Mouse (Mus musculus): Measurements from ENCODE around the gene Zc3h12a. TPM values are rescaled to one million over a fixed set of nuclear protein-coding genes. Genes with fewer than 3 reads are reported as not detected.

Zc3h12a gene
- polyA plus RNA-seq, 1 experiment from 2014 or later: 0.46 TPM

GRCm38 (mm10) chr4:125099458-125099857, 28.2 kb downstream of the Zc3h12a start:
- Histone ChIP-seq H3K4me1 (no peaks in the 10 kb centered on the region), H3K4me3 (no peak overlapping the region), H3K9me3 (no peaks in the 10 kb centered on the region), H3K27ac (no peak overlapping the region), H3K4me2 (replicated peaks) (no peak overlapping the region), H3K36me3 (peaks cover 31% of the 10 kb centered on the region), H3K9ac (no peak overlapping the region), H3K27me3 (no peaks in the 10 kb centered on the region)
- WGBS: 10% methylated on average over 8 of the region's 8 CpGs
- ATAC-seq (ENCODE audit: low FRiP score, low read depth): no peak

GRCm38 (mm10) chr4:125097412-125097811, 30.2 kb downstream of the Zc3h12a start:
- H3K9ac ChIP-seq: no peak overlapping the region
- ATAC-seq (ENCODE audit: low FRiP score, low read depth): no peak
- no peaks in the 10 kb centered on the region for H3K27me3 ChIP-seq
- peaks cover 26% of the 10 kb centered on the region for H3K36me3 ChIP-seq
- H3K4me1 ChIP-seq: no peaks in the 10 kb centered on the region
- no peak overlapping the region for H3K4me3 ChIP-seq
- WGBS: 71% methylated on average over 4 of the region's 4 CpGs
- no peak overlapping the region for H3K4me2 ChIP-seq (replicated peaks)
- H3K27ac ChIP-seq: no peak overlapping the region
- no peaks in the 10 kb centered on the region for H3K9me3 ChIP-seq

GRCm38 (mm10) chr4:125096066-125096465, 31.6 kb downstream of the Zc3h12a start:
- Histone ChIP-seq H3K9me3 (no peaks in the 10 kb centered on the region), H3K36me3 (peaks cover 32% of the 10 kb centered on the region), H3K9ac (peak overlapping the region; percentile 39; the same call in 1 of the 2 replicates), H3K4me1 (no peaks in the 10 kb centered on the region), H3K27ac (no peak overlapping the region), H3K4me3 (no peak overlapping the region), H3K27me3 (no peaks in the 10 kb centered on the region), H3K4me2 (replicated peaks) (no peak overlapping the region)
- ATAC-seq (ENCODE audit: low FRiP score, low read depth): no peak
- WGBS: 91% methylated on average over 5 of the region's 5 CpGs

GRCm38 (mm10) chr4:125093031-125093430, 34.6 kb downstream of the Zc3h12a start:
- Histone ChIP-seq H3K4me2 (replicated peaks) (no peak overlapping the region), H3K4me3 (no peak overlapping the region), H3K9me3 (no peaks in the 10 kb centered on the region), H3K9ac (no peak overlapping the region), H3K27me3 (no peaks in the 10 kb centered on the region), H3K27ac (no peak overlapping the region), H3K4me1 (no peaks in the 10 kb centered on the region), H3K36me3 (peaks cover 62% of the 10 kb centered on the region)
- 91% methylated on average over 5 of the region's 5 CpGs for WGBS
- no peak for ATAC-seq (ENCODE audit: low FRiP score, low read depth)

GRCm38 (mm10) chr4:125085346-125085841, 42.2 kb downstream of the Zc3h12a start:
- Histone ChIP-seq H3K27me3 (no peaks in the 10 kb centered on the region), H3K9ac (peak overlapping the region; percentile 90), H3K36me3 (peaks cover 41% of the 10 kb centered on the region), H3K4me1 (peaks cover 15% of the 10 kb centered on the region), H3K27ac (peak overlapping the region; percentile 96), H3K4me2 (replicated peaks) (peak overlapping the region; percentile 84), H3K4me3 (peak overlapping the region; percentile 85), H3K9me3 (no peaks in the 10 kb centered on the region)
- under 1% methylated on average over 45 of the region's 45 CpGs for WGBS
- peak; percentile 94 for ATAC-seq (ENCODE audit: low FRiP score, low read depth)

- 2% methylated on average over 63 of the region's 63 CpGs for WGBS
- Histone ChIP-seq H3K4me1 (peaks cover 15% of the 10 kb centered on the region), H3K9ac (peak within 1 kb of the TSS; percentile 90), H3K4me2 (replicated peaks) (peak within 1 kb of the TSS; percentile 84), H3K9me3 (no peaks in the 10 kb centered on the region), H3K36me3 (peaks cover 34% of the 10 kb centered on the region), H3K27ac (peak within 1 kb of the TSS; percentile 96), H3K4me3 (peak within 1 kb of the TSS; percentile 85), H3K27me3 (no peaks in the 10 kb centered on the region)
- ATAC-seq (ENCODE audit: low FRiP score, low read depth): peak; percentile 92
These were observed 43.0 kb downstream of the Zc3h12a start, which contains the start of gene Meaf6 for GRCm38 (mm10) chr4:125084403-125085345. Meaf6 (plus strand) TSS chr4:125085134.

GRCm38 (mm10) chr4:125078698-125079097, 48.9 kb downstream of the Zc3h12a start:
- no peaks in the 10 kb centered on the region for H3K4me1 ChIP-seq
- 95% methylated on average over 2 of the region's 2 CpGs for WGBS
- H3K4me2 ChIP-seq (replicated peaks): no peak overlapping the region
- no peak overlapping the region for H3K9ac ChIP-seq
- H3K9me3 ChIP-seq: no peaks in the 10 kb centered on the region
- peaks cover 47% of the 10 kb centered on the region for H3K36me3 ChIP-seq
- H3K27me3 ChIP-seq: no peaks in the 10 kb centered on the region
- H3K4me3 ChIP-seq: no peak overlapping the region
- H3K27ac ChIP-seq: no peak overlapping the region
- no peak for ATAC-seq (ENCODE audit: low FRiP score, low read depth)

- H3K4me1 ChIP-seq: no peaks in the 10 kb centered on the region
- H3K4me3 ChIP-seq: no peak overlapping the region
- no peaks in the 10 kb centered on the region for H3K27me3 ChIP-seq
- WGBS: 83% methylated on average over 2 of the region's 2 CpGs
- no peak overlapping the region for H3K9ac ChIP-seq
- peaks cover 57% of the 10 kb centered on the region for H3K36me3 ChIP-seq
- H3K9me3 ChIP-seq: no peaks in the 10 kb centered on the region
- H3K27ac ChIP-seq: no peak overlapping the region
- no peak overlapping the region for H3K4me2 ChIP-seq (replicated peaks)
- no peak for ATAC-seq (ENCODE audit: low FRiP score, low read depth)
These were observed 49.9 kb downstream of the Zc3h12a start for GRCm38 (mm10) chr4:125077700-125078099.

Other genes with a start within 250 kb of the Zc3h12a start
- 0.08 and 0.17 TPM in 2 replicates for gene Epha10, start 246.9 kb downstream of the Zc3h12a start, polyA plus RNA-seq (2015; fragmentation: Nextera tagmentation; extraction: Ambion mirVana)
- gene 9930104L06Rik, start 190.8 kb downstream of the Zc3h12a start, polyA plus RNA-seq (2015; fragmentation: Nextera tagmentation; extraction: Ambion mirVana): 16.5 and 19.8 TPM in 2 replicates
- gene Cdca8, start 188.5 kb downstream of the Zc3h12a start, polyA plus RNA-seq (2015; fragmentation: Nextera tagmentation; extraction: Ambion mirVana): 128 and 130 TPM in 2 replicates
- 2.5 and 3.1 TPM in 2 replicates for gene Rspo1, start 141.4 kb downstream of the Zc3h12a start, polyA plus RNA-seq (2015; fragmentation: Nextera tagmentation; extraction: Ambion mirVana)
- gene Gnl2, start 111.3 kb downstream of the Zc3h12a start, polyA plus RNA-seq (2015; fragmentation: Nextera tagmentation; extraction: Ambion mirVana): 90.3 and 91.7 TPM in 2 replicates
- not detected in 2 replicates for gene Dnali1, start 62.1 kb downstream of the Zc3h12a start, polyA plus RNA-seq (2015; fragmentation: Nextera tagmentation; extraction: Ambion mirVana)
- gene Snip1, start 61.2 kb downstream of the Zc3h12a start, polyA plus RNA-seq (2015; fragmentation: Nextera tagmentation; extraction: Ambion mirVana): 32.6 and 33.0 TPM in 2 replicates
- 67.8 and 69.8 TPM in 2 replicates for gene Meaf6, start 42.7 kb downstream of the Zc3h12a start, polyA plus RNA-seq (2015; fragmentation: Nextera tagmentation; extraction: Ambion mirVana)